Mouse (Mus musculus) cerebellum, adult 18-20 months (tissue): ENCODE data around the gene Fgfr2.
A peak's percentile ranks its signal among the peaks of the same experiment; 100 is the strongest.
"Not testable (repeated sequence)": the region's sequence is repeated elsewhere in the genome, so short reads cannot be mapped to it uniquely, and the experiment has no call there.

Source experiments
- DNase-seq, 2 experiments: peaks; one replicate each; pipeline ENCODE4 v3.0.0; 2021

Fgfr2 gene

GRCm38 (mm10) chr7:130472683-130473082, 2650.5 kb downstream of the Fgfr2 start:
- no peak for DNase-seq

- DNase-seq, result no peak
Observed at GRCm38 (mm10) chr7:130471045-130471444, 2652.1 kb downstream of the Fgfr2 start.

GRCm38 (mm10) chr7:130455587-130456246, 2667.4 kb downstream of the Fgfr2 start:
- DNase-seq, result no peak

GRCm38 (mm10) chr7:130454226-130454625, 2668.9 kb downstream of the Fgfr2 start:
- DNase-seq, result no peak

- DNase-seq, result no peak
Observed at GRCm38 (mm10) chr7:130435776-130436175, 2687.4 kb downstream of the Fgfr2 start.

- no peak for DNase-seq
Observed at GRCm38 (mm10) chr7:130432141-130432540, 2691.0 kb downstream of the Fgfr2 start.

- no peak for DNase-seq
Observed at GRCm38 (mm10) chr7:130426586-130426985, 2696.6 kb downstream of the Fgfr2 start.

- no peak for DNase-seq
Observed at GRCm38 (mm10) chr7:130425991-130426390, 2697.2 kb downstream of the Fgfr2 start.

GRCm38 (mm10) chr7:130419961-130420360, 2703.2 kb downstream of the Fgfr2 start:
- no peak for DNase-seq

GRCm38 (mm10) chr7:130407622-130408021, 2715.5 kb downstream of the Fgfr2 start:
- DNase-seq, result no peak

- DNase-seq, result no peak
Observed at GRCm38 (mm10) chr7:130403346-130403745, 2719.8 kb downstream of the Fgfr2 start.

GRCm38 (mm10) chr7:130394697-130395096, 2728.5 kb downstream of the Fgfr2 start:
- DNase-seq, result no peak

- not testable (repeated sequence) for DNase-seq
Observed at GRCm38 (mm10) chr7:130390060-130390459, 2733.1 kb downstream of the Fgfr2 start.

GRCm38 (mm10) chr7:130386308-130386707, 2736.8 kb downstream of the Fgfr2 start:
- no peak for DNase-seq

- DNase-seq, result no peak
Observed at GRCm38 (mm10) chr7:130385732-130386294, 2737.3 kb downstream of the Fgfr2 start.

GRCm38 (mm10) chr7:130382126-130382525, 2741.0 kb downstream of the Fgfr2 start:
- DNase-seq, result no peak

- DNase-seq, result no peak
Observed at GRCm38 (mm10) chr7:130381387-130381951, 2741.7 kb downstream of the Fgfr2 start.

- DNase-seq, result peak; percentile 81
Observed at GRCm38 (mm10) chr7:130380769-130381355, 2742.3 kb downstream of the Fgfr2 start.

- no peak for DNase-seq
Observed at GRCm38 (mm10) chr7:130380367-130380766, 2742.8 kb downstream of the Fgfr2 start.

GRCm38 (mm10) chr7:130379886-130380285, 2743.3 kb downstream of the Fgfr2 start:
- no peak for DNase-seq

GRCm38 (mm10) chr7:130378308-130378707, 2744.8 kb downstream of the Fgfr2 start:
- DNase-seq, result no peak

- DNase-seq, result no peak
Observed at GRCm38 (mm10) chr7:130374311-130374710, 2748.8 kb downstream of the Fgfr2 start.

GRCm38 (mm10) chr7:130368827-130369641, 2754.1 kb downstream of the Fgfr2 start:
- DNase-seq, result no peak
